Mouse (Mus musculus) midbrain, postnatal 0 days (tissue): ENCODE results near the gene Thra. TPM values are rescaled to one million over a fixed set of nuclear protein-coding genes. Genes with fewer than 3 reads are reported as not detected.

ENCODE experiments used
- ATAC-seq: fragments of 200-750 bp; cut with Nextera tagmentation; 2 replicates; pipeline ENCODE4 v1.8.0; 2017; ENCODE audit warnings: moderate number of reproducible peaks, mild to moderate bottlenecking, moderate TSS enrichment, moderate library complexity; ENCODE audit not compliant: low FRiP score
- DNase-seq: peaks from one replicate; pipeline ENCODE4 v3.0.0-alpha.2; 2015; ENCODE audit warnings: low spot score
- H3K27ac ChIP-seq: fragments of 300-500 bp; sonication (generic); 2 replicates; pipeline ENCODE4 v1.5.1; 2014; ENCODE audit warnings: low read depth, mild to moderate bottlenecking, low read length, mixed read lengths
- H3K27me3 ChIP-seq: fragments of 300-500 bp; sonication (generic); 2 replicates; pipeline ENCODE4 v1.6.1; 2014; ENCODE audit warnings: low read length, control low read depth, mixed read lengths; ENCODE audit not compliant: insufficient read depth
- H3K36me3 ChIP-seq: fragments of 300-500 bp; sonication (generic); 2 replicates; pipeline ENCODE4 v1.6.1; 2014; ENCODE audit warnings: low read length, control low read depth, mixed read lengths; ENCODE audit not compliant: insufficient read depth
- H3K4me1 ChIP-seq: fragments of 300-500 bp; sonication (generic); 2 replicates; pipeline ENCODE4 v1.6.1; 2014; ENCODE audit warnings: mild to moderate bottlenecking, control low read depth, antibody characterized with exemption, low read length, mixed read lengths; ENCODE audit not compliant: insufficient read depth
- H3K4me2 ChIP-seq: fragments of 300-500 bp; sonication (generic); 2 replicates; pipeline ENCODE4 v1.6.1; 2014; ENCODE audit warnings: low read depth, mild to moderate bottlenecking, low read length, mixed read lengths; ENCODE audit not compliant: poor library complexity, severe bottlenecking
- H3K4me3 ChIP-seq: fragments of 300-500 bp; sonication (generic); 2 replicates; pipeline ENCODE4 v1.5.1; 2014; ENCODE audit warnings: low read depth, mild to moderate bottlenecking, low read length, moderate library complexity
- H3K9ac ChIP-seq: fragments of 300-500 bp; sonication (generic); replicated peaks from 2 replicates; pipeline ENCODE4 v1.6.1; 2014; ENCODE audit warnings: mild to moderate bottlenecking, low read length, moderate library complexity, mixed read lengths; ENCODE audit not compliant: poor library complexity, severe bottlenecking
- H3K9me3 ChIP-seq: fragments of 300-500 bp; sonication (generic); 2 replicates; pipeline ENCODE4 v1.6.1; 2016; ENCODE audit warnings: low read length, control low read depth
- CTCF ChIP-seq: IDR thresholded peaks from 2 replicates; pipeline ENCODE4 v1.5.1; 2016; ENCODE audit warnings: antibody characterized with exemption, mild to moderate bottlenecking
- WGBS: fragments of 180-500 bp; shearing (Covaris S2); extraction: QIAGEN DNeasy Blood & Tissue Kit; methylation state at CpG from one replicate; pipeline ENCODE4 v1.1.7; 2014; 5-methylcytosine and 5-hydroxymethylcytosine counted together
- polyA plus RNA-seq: library from polyadenylated mRNA; unstranded; fragments of >200 nt; fragmentation: Nextera tagmentation; extraction: Ambion mirVana; gene quantifications from 2 replicates; pipeline ENCODE4 v1.2.1, GENCODE M21; 2015
- total RNA-seq: library from RNA; depleted of rRNA; stranded (reverse); fragments of >200 nt; gene quantifications from 2 replicates; pipeline ENCODE4 v1.2.3, GENCODE M21; 2014

Gene Thra
- total and polyA plus RNA-seq, 2 experiments from 2014 or later: 182 to 843 TPM

GRCm38 (mm10) chr11:98775348-98776051 is 35.1 kb downstream of the Thra start:
- DNase-seq: peak; percentile 98
- Histone ChIP-seq H3K9ac (peak overlapping the region; percentile 64; the same call in 1 of the 2 replicates), H3K27me3 (no peaks in the 10 kb centered on the region), H3K9me3 (no peaks in the 10 kb centered on the region), H3K36me3 (peaks cover 12% of the 10 kb centered on the region), H3K4me1 (peaks cover 12% of the 10 kb centered on the region; the same call in 1 of the 2 replicates), H3K27ac (peak overlapping the region; percentile 72), H3K4me2 (peak overlapping the region; percentile 96), H3K4me3 (peak overlapping the region; percentile 53)
- TF ChIP-seq CTCF: peak; percentile 6; the same call in 1 of the 2 replicates
- peak; percentile 89 for ATAC-seq
- WGBS: 5% methylated on average over 15 of the region's 15 CpGs

GRCm38 (mm10) chr11:98776052-98776764 is 35.8 kb downstream of the Thra start:
- TF ChIP-seq CTCF: no peak
- Histone ChIP-seq H3K4me3 (no peak overlapping the region), H3K27me3 (no peaks in the 10 kb centered on the region), H3K9me3 (no peaks in the 10 kb centered on the region), H3K4me1 (peaks cover 12% of the 10 kb centered on the region; the same call in 1 of the 2 replicates), H3K4me2 (peak overlapping the region; percentile 96; the same call in 1 of the 2 replicates), H3K27ac (peak overlapping the region; percentile 57), H3K36me3 (peaks cover 6% of the 10 kb centered on the region), H3K9ac (no peak overlapping the region)
- DNase-seq (no peak), ATAC-seq (no peak)
- 55% methylated on average over 12 of the region's 12 CpGs for WGBS

- no peak overlapping the region for H3K4me3 ChIP-seq
- ATAC-seq (no peak), DNase-seq (no peak)
- H3K9ac ChIP-seq: no peak overlapping the region
- H3K36me3 ChIP-seq: no peaks in the 10 kb centered on the region
- TF ChIP-seq CTCF: no peak
- H3K9me3 ChIP-seq: no peaks in the 10 kb centered on the region
- H3K4me2 ChIP-seq: no peak overlapping the region; the same call in 1 of the 2 replicates
- H3K4me1 ChIP-seq: peaks cover 17% of the 10 kb centered on the region; the same call in 1 of the 2 replicates
- 10% methylated on average over 9 of the region's 9 CpGs for WGBS
- peak overlapping the region; percentile 55 for H3K27ac ChIP-seq
- H3K27me3 ChIP-seq: no peaks in the 10 kb centered on the region
Observed at GRCm38 (mm10) chr11:98776843-98777590, 36.6 kb downstream of the Thra start.

GRCm38 (mm10) chr11:98777888-98778287 is 37.5 kb downstream of the Thra start:
- no peak overlapping the region for H3K4me2 ChIP-seq
- H3K9me3 ChIP-seq: no peaks in the 10 kb centered on the region
- H3K9ac ChIP-seq: no peak overlapping the region
- no peak overlapping the region for H3K27ac ChIP-seq
- no peaks in the 10 kb centered on the region for H3K27me3 ChIP-seq
- DNase-seq (no peak), ATAC-seq (no peak)
- H3K36me3 ChIP-seq: no peaks in the 10 kb centered on the region
- TF ChIP-seq CTCF: no peak
- peaks cover 19% of the 10 kb centered on the region for H3K4me1 ChIP-seq
- H3K4me3 ChIP-seq: no peak overlapping the region

GRCm38 (mm10) chr11:98781851-98782512 is 41.5 kb downstream of the Thra start:
- no peaks in the 10 kb centered on the region for H3K36me3 ChIP-seq
- no peaks in the 10 kb centered on the region for H3K27me3 ChIP-seq
- no peak overlapping the region for H3K4me2 ChIP-seq
- no peak for ATAC-seq
- peak overlapping the region; percentile 47; the same call in 1 of the 2 replicates for H3K27ac ChIP-seq
- DNase-seq: peak; percentile 71
- TF ChIP-seq CTCF: no peak
- H3K9me3 ChIP-seq: no peaks in the 10 kb centered on the region
- H3K9ac ChIP-seq: no peak overlapping the region; the same call in 1 of the 2 replicates
- H3K4me3 ChIP-seq: no peak overlapping the region
- H3K4me1 ChIP-seq: peaks cover 21% of the 10 kb centered on the region
- WGBS: 18% methylated on average over 13 of the region's 14 CpGs
